Mouse (Mus musculus) erythroblast, adult 5-6 weeks (primary cell): Measurements from ENCODE around the gene Cs. TPM values are rescaled to one million over a fixed set of nuclear protein-coding genes. Genes with fewer than 3 reads are reported as not detected.
A peak's percentile ranks its signal among the peaks of the same experiment; 100 is the strongest.

Experiments used
- ATAC-seq: replicated peaks from 2 replicates; pipeline ENCODE4 v1.8.0; 2016; ENCODE audit warnings: moderate number of reproducible peaks, mild to moderate bottlenecking, moderate TSS enrichment, inconsistent platforms; ENCODE audit not compliant: poor library complexity, low FRiP score, severe bottlenecking
- total RNA-seq, 2 experiments: library from RNA; stranded (forward) in 1 of 2; stranded (reverse) in 1 of 2; fragments of 150-400 nt in 1 of 2; fragments of 200-764, 138-1000 nt in 1 of 2; gene quantifications; 2 replicates each; pipeline versions ENCODE4 v1.2.3 to v1.2.4; 2015 to 2017; ENCODE audit warnings: low replicate concordance in 2 of 2

Cs gene
- total RNA-seq, 2 experiments from 2014 or later, result 30.6 to 60.5 TPM

- ATAC-seq, result no peak
Measured at GRCm38 (mm10) chr10:128372142-128372541, 34.6 kb downstream of the Cs start.

DNA sequence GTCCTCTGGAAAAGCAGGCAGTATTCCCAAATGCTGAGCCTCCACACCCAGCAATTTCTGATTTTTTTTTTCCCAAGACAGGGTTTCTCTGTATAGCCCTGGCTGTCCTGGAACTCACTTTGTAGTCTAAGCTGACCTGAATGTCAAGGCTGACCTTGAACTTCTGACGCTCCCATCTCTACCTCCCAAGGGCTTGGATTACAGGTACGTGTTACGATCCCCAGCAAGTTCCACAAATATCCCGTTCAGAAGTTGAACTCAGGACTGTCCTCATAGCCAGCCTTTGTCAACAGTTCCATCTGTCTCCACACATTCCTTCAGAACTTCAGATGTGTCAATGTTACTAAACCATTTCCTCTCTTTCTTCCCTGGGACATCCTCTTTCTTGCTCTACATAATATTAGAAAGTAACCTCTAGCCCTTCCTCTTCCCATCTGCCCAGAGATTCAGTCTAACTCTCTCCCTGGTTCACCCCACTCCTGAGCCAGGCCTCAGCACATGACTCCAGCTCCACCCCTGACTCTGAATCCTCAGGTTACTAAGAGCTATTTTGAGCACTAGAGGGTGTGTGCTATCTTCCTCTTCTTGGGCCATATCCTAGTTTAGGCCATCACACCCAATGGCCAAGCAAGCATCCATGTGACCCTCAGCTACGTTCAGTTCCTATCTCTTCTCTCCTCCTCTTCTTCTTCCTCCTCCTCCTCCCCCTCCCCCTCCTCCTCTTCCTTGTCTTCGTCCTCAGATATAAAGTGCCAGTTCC lies 35.6 kb downstream of the Cs start:
- ATAC-seq, result no peak

- 0 out of 2 replicates have a peak, but pooled peaks have one; percentile 32 for ATAC-seq
Measured at GRCm38 (mm10) chr10:128374393-128374792, 36.9 kb downstream of the Cs start.

DNA sequence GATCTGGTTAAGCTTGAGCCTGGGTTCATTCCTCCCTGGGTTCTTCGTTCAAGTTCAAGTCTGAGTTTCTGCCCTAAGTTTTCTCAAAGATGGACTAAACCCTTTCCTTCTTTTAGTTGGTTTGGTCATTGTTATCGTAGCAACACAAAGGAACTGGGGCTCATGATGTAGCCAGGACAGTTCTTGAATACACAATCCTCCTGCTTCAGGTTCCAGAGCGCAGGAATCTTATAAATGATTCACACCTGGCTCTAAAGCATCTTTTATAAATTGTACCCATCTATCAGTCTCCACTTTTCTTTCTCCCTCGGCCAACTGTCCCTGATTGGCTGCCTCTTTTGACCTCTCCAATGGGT lies 38.5 kb downstream of the Cs start:
- ATAC-seq, result no peak

DNA sequence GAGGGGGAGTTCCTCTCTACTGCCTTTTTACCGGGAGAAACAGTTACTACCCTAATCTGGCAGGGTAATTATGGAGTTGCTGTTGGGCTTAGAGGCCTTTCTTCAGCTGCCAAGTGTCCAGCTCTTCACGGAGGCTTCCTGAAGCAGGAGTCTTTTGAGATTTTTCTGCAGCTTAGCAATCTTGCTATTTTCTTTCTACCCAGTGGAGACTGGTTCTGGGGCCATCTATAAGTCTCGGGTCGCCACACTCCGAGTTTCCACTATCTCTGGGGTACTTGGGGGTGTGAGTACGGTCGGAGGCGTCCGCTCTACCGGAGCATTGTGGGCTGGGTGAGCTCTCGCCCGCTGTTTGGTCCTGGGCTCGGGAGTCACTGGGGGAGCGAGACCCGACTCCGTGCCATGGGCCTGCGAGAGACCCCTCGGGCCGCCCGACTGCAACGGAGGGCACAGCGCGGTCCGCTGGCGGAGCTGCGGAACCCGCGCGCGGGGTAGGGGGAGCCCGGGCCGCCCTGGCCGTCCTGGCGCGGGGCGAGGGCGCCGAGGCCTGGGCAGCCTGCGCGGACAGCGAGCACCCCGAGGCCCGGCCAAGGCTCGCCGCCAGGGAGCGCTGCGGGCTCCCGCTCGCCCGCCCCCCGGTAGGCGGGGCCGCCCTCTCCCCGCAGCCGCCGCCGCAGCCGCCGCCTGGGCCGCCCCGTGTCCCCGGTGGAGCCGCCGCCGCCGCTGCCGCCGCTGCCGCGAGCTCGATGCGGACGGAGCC lies 39.1 kb downstream of the Cs start, which contains the start of gene Ankrd52:
Gene Ankrd52, plus strand, starts transcription at position 661 of the 757 bp plus-strand sequence.
- peak; percentile 85 for ATAC-seq

- peak; percentile 32 for ATAC-seq
Measured at GRCm38 (mm10) chr10:128377222-128377939, 39.8 kb downstream of the Cs start.

DNA sequence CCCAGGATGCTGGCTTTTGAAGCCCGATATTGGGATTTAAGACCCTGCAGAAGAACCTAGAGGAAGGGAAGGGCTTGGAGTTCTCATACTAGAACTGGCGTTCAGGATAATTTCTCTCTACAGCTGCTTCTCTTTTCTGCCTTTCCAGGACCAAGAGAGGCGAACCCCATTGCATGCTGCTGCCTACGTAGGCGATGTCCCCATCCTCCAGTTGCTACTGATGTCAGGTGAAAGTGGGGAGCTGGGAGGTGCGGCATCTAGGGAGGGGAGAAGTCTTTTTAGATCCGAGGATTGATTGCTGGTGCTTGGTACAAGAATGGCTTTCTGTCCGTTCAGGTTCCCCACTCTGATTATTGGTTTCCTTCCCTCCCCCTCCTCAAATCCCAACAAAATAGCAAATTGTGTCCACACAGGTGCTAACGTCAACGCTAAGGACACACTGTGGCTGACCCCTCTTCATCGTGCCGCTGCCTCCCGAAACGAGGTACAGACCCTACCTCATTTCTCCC lies 40.5 kb downstream of the Cs start:
- ATAC-seq, result no peak

DNA sequence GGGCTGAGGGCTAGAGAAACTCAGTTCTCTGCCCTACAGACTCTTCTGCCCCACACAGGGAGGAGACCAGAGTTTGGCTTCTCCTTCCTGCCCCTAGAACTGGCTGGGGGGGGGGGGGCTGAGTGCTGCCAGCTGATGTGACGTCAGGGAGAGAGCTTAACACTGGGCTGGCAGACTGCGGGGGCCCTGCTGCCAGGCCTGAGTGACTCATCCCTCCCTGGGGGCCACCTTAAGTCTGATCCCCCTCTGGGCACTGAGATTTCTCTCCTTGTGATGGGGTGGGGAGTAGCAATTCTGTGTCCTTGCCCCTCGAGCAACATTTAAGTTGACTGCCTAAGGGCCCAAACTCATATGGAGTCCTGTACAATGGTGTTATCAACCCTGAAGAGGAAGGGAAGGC lies 40.9 kb downstream of the Cs start:
- ATAC-seq, result no peak

DNA sequence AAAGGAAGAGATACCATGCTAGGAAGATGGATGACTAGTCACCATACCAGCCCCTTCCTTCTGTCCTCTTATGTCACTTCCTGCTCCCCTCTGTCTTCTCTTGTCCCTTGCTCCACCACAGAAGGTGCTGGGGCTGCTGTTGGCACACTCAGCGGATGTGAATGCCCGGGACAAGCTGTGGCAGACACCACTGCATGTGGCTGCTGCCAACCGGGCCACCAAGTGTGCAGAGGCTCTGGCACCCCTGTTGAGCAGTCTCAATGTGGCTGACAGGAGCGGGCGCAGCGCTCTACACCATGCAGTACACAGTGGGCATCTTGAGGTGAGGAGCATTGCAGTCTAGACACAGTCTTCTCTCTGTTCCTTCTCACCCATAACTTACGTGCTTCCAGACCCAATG lies 41.7 kb downstream of the Cs start:
- ATAC-seq, result no peak

GRCm38 (mm10) chr10:128380565-128380964 lies 43.0 kb downstream of the Cs start:
- no peak for ATAC-seq

- no peak for ATAC-seq
Measured at GRCm38 (mm10) chr10:128382482-128382881, 44.9 kb downstream of the Cs start.

- no peak for ATAC-seq
Measured at GRCm38 (mm10) chr10:128385902-128386301, 48.4 kb downstream of the Cs start.

GRCm38 (mm10) chr10:128388941-128389340 lies 51.4 kb downstream of the Cs start:
- no peak for ATAC-seq

DNA sequence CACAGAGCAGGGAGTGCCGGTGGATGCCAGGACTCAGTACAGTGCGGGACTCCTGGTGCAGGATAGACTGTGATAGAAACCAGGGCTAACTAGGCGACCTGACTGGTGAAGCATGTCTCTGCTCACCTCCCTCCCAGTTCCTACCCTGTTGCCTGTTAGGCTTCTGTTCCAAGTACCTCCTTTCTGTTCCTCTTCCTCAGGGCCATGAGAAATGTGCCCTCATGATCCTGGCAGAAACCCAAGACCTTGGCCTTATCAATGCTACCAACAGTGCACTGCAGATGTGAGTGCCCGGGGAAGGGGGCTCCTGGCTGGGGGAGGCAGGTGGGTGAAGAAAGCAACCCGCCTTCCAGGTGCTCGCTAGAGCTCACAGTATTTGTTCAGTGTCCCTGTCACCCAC lies 52.0 kb downstream of the Cs start:
- ATAC-seq, result no peak

- ATAC-seq, result no peak
Measured at GRCm38 (mm10) chr10:128390366-128390765, 52.8 kb downstream of the Cs start.

GRCm38 (mm10) chr10:128391850-128392249 lies 54.3 kb downstream of the Cs start:
- no peak for ATAC-seq

DNA sequence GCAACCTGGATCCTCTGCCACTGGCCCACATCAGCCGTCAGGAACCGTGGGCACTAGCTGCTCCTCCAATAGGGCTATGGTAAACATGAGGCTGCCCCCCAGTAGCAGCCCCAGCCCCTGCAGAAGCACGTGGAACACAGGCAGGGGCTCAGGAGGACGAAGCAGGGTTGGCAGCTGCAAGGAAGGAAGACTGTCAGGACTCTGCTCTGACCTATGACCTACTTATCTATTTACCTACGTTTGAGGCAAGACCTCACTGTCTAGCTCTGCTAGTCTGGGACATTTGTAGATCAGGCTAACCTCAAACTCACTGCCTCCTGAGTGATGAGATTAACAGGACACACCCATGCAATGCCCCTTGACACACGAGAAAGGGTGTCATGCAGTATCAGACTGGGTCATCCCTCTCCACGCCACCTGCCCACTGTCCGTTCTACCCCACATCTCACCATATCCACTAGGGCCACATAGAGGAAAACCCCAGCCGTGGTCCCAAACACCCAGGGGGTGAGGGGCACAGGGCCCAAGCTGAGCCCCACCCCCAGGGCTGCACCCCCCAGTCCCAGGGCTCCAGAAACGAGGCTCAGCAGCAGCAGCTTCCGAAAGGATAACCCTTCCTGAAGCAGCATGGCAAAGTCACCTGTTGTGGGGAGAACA lies 58.6 kb downstream of the Cs start:
- ATAC-seq, result no peak

- 0 out of 2 replicates have a peak, but pooled peaks have one; percentile 17 for ATAC-seq
Measured at GRCm38 (mm10) chr10:128396716-128397264, 59.3 kb downstream of the Cs start.

DNA sequence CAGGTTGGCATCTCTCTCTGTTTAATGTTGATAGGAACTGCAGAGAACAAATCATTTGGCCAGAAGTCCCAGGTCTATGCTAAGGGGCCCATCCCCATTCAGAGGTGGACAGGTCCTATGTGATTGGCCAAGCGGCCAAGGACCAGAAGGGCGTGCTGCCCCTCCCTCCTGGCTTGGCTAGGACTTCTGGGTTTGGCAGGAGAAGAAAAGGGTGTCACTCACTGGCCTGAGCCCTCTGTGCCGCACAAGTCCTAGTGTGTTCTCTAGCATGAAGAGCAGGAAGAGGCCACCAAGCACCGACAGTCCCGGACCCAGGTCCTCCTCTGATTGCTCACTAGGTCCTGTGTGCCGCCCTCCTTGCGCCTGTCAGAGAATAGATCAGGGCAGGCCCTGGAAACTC lies 59.9 kb downstream of the Cs start:
- ATAC-seq, result no peak

DNA sequence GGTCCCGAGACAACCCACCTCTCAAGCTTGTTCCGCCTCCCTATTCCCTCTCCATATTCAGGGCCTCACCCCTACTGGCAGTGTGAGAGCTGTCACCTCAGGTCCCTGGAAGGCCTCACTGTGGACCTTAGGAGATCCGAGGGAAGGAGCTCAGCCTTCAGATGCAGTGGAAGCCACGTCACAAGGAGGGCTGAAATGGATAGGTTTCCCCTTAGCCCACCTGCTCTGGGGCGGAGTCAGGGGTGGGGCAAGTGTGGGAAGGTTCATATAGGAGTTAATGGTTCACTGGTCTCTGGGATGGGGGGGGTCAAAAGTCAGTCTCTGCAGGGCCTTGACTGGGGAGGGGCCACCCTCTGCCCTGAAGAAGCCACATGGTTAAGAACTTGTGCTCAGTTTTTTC lies 62.8 kb downstream of the Cs start:
- no peak for ATAC-seq
